Mouse (Mus musculus) limb, embryonic 13.5 days (tissue): ENCODE results near the gene Sox6. TPM values are rescaled to one million over a fixed set of nuclear protein-coding genes. Genes with fewer than 3 reads are reported as not detected.

Experiments
- ATAC-seq: fragments of 200-750 bp; cut with Nextera tagmentation; 2 replicates; pipeline ENCODE4 v1.8.0; 2017; ENCODE audit warnings: low read depth, moderate number of reproducible peaks, moderate TSS enrichment; ENCODE audit not compliant: low FRiP score
- H3K27ac ChIP-seq: fragments of 300-500 bp; sonication (generic); 2 replicates; pipeline ENCODE4 v1.5.1; 2015; ENCODE audit warnings: inconsistent platforms, mild to moderate bottlenecking, moderate library complexity
- H3K27me3 ChIP-seq: fragments of 300-500 bp; sonication (generic); 2 replicates; pipeline ENCODE4 v1.6.1; 2015; ENCODE audit warnings: mild to moderate bottlenecking, inconsistent platforms
- H3K36me3 ChIP-seq: fragments of 300-500 bp; sonication (generic); 2 replicates; pipeline ENCODE4 v1.6.1; 2015; ENCODE audit warnings: inconsistent platforms, mild to moderate bottlenecking, moderate library complexity
- H3K4me1 ChIP-seq: fragments of 300-500 bp; sonication (generic); 2 replicates; pipeline ENCODE4 v1.6.1; 2015; ENCODE audit warnings: inconsistent platforms
- H3K4me2 ChIP-seq: fragments of 300-500 bp; sonication (generic); replicated peaks from 2 replicates; pipeline ENCODE4 v1.6.1; 2015; ENCODE audit warnings: inconsistent platforms, mild to moderate bottlenecking, moderate library complexity
- H3K4me3 ChIP-seq: fragments of 300-500 bp; sonication (generic); 2 replicates; pipeline ENCODE4 v1.5.1; 2015; ENCODE audit warnings: moderate library complexity, mild to moderate bottlenecking, inconsistent platforms
- H3K9ac ChIP-seq: fragments of 300-500 bp; sonication (generic); 2 replicates; pipeline ENCODE4 v1.6.1; 2015; ENCODE audit warnings: mild to moderate bottlenecking, inconsistent platforms
- H3K9me3 ChIP-seq: fragments of 300-500 bp; sonication (generic); 2 replicates; pipeline ENCODE4 v1.6.1; 2016; ENCODE audit warnings: inconsistent platforms
- WGBS: fragments of 180-500 bp; shearing (Covaris S2); methylation state at CpG from one replicate; pipeline ENCODE4 v1.1.7; 2015; 5-methylcytosine and 5-hydroxymethylcytosine counted together
- polyA plus RNA-seq: library from polyadenylated mRNA; unstranded; fragments of >200 nt; fragmentation: Nextera tagmentation; extraction: Ambion mirVana; gene quantifications from 2 replicates; pipeline ENCODE4 v1.2.1, GENCODE M21; 2015

The Sox6 gene
- polyA plus RNA-seq, 1 experiment from 2014 or later = 105 TPM

GRCm38 (mm10) chr7:115844910-115845309 lies 193.7 kb downstream of the Sox6 start:
- ATAC-seq = no peak
- no peaks in the 10 kb centered on the region for H3K4me1 ChIP-seq
- 86% methylated on average over 3 of the region's 3 CpGs for WGBS

GRCm38 (mm10) chr7:115844431-115844830 lies 194.2 kb downstream of the Sox6 start:
- no peaks in the 10 kb centered on the region; the same call in 1 of the 2 replicates for H3K36me3 ChIP-seq
- H3K27me3 ChIP-seq = no peaks in the 10 kb centered on the region
- H3K4me2 ChIP-seq = no peak overlapping the region
- no peak overlapping the region for H3K4me3 ChIP-seq
- ATAC-seq = no peak
- WGBS = 86% methylated on average over 6 of the region's 6 CpGs
- no peak overlapping the region for H3K27ac ChIP-seq
- no peak overlapping the region for H3K9ac ChIP-seq
- H3K4me1 ChIP-seq = no peaks in the 10 kb centered on the region
- no peaks in the 10 kb centered on the region for H3K9me3 ChIP-seq

More at GRCm38 (mm10) chr7:115844910-115845309, 193.7 kb downstream of the Sox6 start:
- no peak overlapping the region for H3K9ac ChIP-seq
- H3K9me3 ChIP-seq = no peaks in the 10 kb centered on the region
- H3K4me2 ChIP-seq = no peak overlapping the region
- H3K27me3 ChIP-seq = no peaks in the 10 kb centered on the region
- no peaks in the 10 kb centered on the region; the same call in 1 of the 2 replicates for H3K36me3 ChIP-seq
- H3K4me3 ChIP-seq = no peak overlapping the region
- H3K27ac ChIP-seq = no peak overlapping the region

DNA sequence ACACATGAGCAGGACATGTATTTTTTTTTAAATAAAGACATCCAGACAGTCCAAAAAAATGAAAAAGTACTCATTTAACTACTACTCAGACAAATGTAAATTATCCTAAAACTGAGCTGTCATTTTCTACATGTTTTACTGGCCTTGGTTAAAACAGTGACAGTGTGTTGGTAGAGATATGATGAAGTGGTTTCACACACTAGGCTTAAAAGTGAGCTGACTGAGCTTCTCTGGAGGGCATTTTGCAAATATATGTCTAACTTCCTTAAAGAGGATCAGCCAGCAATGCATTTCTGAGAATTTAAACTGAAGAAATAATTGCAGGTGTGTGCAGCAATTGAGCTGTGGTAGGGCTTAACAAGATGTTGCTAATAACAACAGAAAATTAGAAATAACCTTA lies 196.3 kb downstream of the Sox6 start:
- no peaks in the 10 kb centered on the region; the same call in 1 of the 2 replicates for H3K36me3 ChIP-seq
- no peak overlapping the region for H3K4me3 ChIP-seq
- no peaks in the 10 kb centered on the region for H3K9me3 ChIP-seq
- H3K9ac ChIP-seq = no peak overlapping the region
- no peak overlapping the region for H3K4me2 ChIP-seq
- ATAC-seq = no peak
- H3K4me1 ChIP-seq = no peaks in the 10 kb centered on the region
- H3K27me3 ChIP-seq = no peaks in the 10 kb centered on the region
- H3K27ac ChIP-seq = no peak overlapping the region

DNA sequence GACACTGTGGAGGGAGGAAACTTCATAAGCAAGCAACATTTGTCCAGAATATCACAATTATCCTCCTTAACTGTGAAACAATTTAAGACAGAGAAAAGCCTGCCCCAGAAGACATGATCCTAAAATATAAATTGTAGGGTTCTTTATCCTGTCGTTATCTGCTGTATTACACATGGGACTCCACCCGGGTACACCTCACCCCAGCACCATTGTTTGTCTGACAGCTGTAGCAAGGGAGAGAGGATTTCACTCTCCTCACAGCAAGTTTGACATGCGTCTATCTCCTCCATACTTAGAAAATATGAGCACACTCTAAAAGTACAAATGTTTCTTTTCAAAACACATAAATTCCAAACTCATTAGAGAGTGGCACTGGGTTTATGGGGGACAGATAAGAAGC lies 198.0 kb downstream of the Sox6 start:
- H3K4me3 ChIP-seq = no peak overlapping the region
- 75% methylated on average over 3 of the region's 3 CpGs for WGBS
- H3K27me3 ChIP-seq = no peaks in the 10 kb centered on the region
- H3K36me3 ChIP-seq = no peaks in the 10 kb centered on the region
- H3K9me3 ChIP-seq = no peaks in the 10 kb centered on the region
- H3K27ac ChIP-seq = no peak overlapping the region
- H3K9ac ChIP-seq = no peak overlapping the region
- ATAC-seq = no peak
- no peak overlapping the region for H3K4me2 ChIP-seq
- no peaks in the 10 kb centered on the region for H3K4me1 ChIP-seq

GRCm38 (mm10) chr7:115835005-115835404 lies 203.6 kb downstream of the Sox6 start:
- no peaks in the 10 kb centered on the region for H3K9me3 ChIP-seq
- no peak overlapping the region for H3K27ac ChIP-seq
- no peak overlapping the region for H3K4me2 ChIP-seq
- no peak for ATAC-seq
- H3K27me3 ChIP-seq = no peaks in the 10 kb centered on the region
- no peak overlapping the region for H3K4me3 ChIP-seq
- H3K4me1 ChIP-seq = peaks cover 21% of the 10 kb centered on the region
- H3K36me3 ChIP-seq = no peaks in the 10 kb centered on the region
- no peak overlapping the region for H3K9ac ChIP-seq
- 70% methylated on average over 3 of the region's 3 CpGs for WGBS

DNA sequence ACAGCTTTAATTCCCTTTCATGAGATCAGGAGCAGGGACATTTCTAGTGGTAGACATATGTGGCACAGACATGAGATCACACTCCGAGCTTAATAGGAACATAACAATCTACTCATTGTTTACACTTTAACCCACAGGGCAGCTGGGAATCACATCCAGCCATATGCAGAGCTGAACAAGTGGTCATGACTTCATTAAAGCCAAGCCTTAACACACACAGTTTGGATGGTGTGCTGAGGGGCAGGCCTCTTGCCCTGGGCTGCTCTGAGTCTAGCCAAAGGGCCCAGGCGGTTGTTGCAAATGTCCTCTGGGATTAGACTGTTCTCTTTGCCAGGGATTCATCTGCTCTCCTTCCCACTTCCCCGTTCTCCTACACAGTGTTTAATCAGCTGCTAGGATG lies 204.9 kb downstream of the Sox6 start:
- Histone ChIP-seq H3K4me1 (peaks cover 25% of the 10 kb centered on the region), H3K27ac (no peak overlapping the region; the same call in 1 of the 2 replicates), H3K36me3 (no peaks in the 10 kb centered on the region), H3K4me2 (no peak overlapping the region), H3K9ac (no peak overlapping the region), H3K9me3 (no peaks in the 10 kb centered on the region), H3K27me3 (no peaks in the 10 kb centered on the region), H3K4me3 (no peak overlapping the region)
- ATAC-seq = no peak
- 54% methylated on average over 3 of the region's 3 CpGs for WGBS

- WGBS = 81% methylated on average over 11 of the region's 11 CpGs
- Histone ChIP-seq H3K27me3 (no peaks in the 10 kb centered on the region), H3K27ac (no peak overlapping the region), H3K4me2 (no peak overlapping the region), H3K9ac (no peak overlapping the region), H3K36me3 (no peaks in the 10 kb centered on the region), H3K4me3 (no peak overlapping the region), H3K4me1 (peaks cover 43% of the 10 kb centered on the region), H3K9me3 (no peaks in the 10 kb centered on the region)
- ATAC-seq = no peak
These were observed 207.4 kb downstream of the Sox6 start for GRCm38 (mm10) chr7:115830938-115831873.

GRCm38 (mm10) chr7:115830366-115830765 lies 208.2 kb downstream of the Sox6 start:
- WGBS = 46% methylated on average over 10 of the region's 10 CpGs
- no peak overlapping the region for H3K4me3 ChIP-seq
- peak overlapping the region; percentile 44; the same call in 1 of the 2 replicates for H3K27ac ChIP-seq
- H3K9ac ChIP-seq = no peak overlapping the region
- H3K4me1 ChIP-seq = peaks cover 51% of the 10 kb centered on the region
- no peaks in the 10 kb centered on the region for H3K36me3 ChIP-seq
- H3K9me3 ChIP-seq = no peaks in the 10 kb centered on the region
- H3K4me2 ChIP-seq = no peak overlapping the region
- no peak for ATAC-seq
- H3K27me3 ChIP-seq = no peaks in the 10 kb centered on the region

DNA sequence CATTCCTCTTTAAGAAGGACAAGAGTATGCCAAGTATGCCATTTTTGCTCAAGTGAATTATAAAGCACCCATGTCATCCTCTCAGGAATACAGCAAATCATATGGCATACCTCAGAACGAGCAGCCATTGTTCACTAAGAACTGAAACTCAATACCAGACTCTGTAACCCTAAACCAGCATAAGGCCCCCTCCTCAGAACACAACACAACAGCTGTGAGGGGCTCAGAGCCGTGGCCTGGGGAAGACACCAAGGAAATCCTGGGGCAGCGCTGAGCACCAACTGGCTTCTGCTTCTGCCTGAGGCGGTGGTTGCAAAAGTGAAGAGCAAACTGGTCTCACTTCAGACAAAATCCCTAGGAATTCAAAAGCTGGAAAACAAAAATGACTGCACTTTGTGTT lies 208.8 kb downstream of the Sox6 start:
- WGBS = 7% methylated on average over 4 of the region's 4 CpGs
- Histone ChIP-seq H3K9me3 (no peaks in the 10 kb centered on the region), H3K27ac (no peak overlapping the region), H3K4me2 (no peak overlapping the region), H3K27me3 (no peaks in the 10 kb centered on the region), H3K36me3 (no peaks in the 10 kb centered on the region), H3K4me1 (peaks cover 57% of the 10 kb centered on the region), H3K4me3 (no peak overlapping the region), H3K9ac (no peak overlapping the region)
- peak; percentile 79 for ATAC-seq

DNA sequence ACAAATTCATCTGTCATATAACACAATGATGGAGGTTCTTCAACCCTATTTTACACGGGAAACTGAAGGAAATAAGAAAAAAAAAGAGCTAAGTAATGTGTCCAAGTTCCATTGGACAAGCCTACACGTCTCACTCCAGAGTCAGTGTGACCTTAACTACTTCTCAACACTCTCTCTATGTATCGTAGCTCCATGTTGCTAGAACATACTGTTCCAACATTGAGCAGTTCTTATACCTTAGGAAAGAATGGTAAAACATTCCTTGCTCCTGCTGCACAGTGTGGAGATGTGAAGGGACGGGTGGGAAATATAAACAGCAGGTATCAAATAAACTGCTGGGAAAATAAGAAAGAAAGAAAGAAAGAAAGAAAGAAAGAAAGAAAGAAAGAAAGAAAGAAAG lies 209.3 kb downstream of the Sox6 start:
- ATAC-seq = no peak
- WGBS = 74% methylated on average over 4 of the region's 4 CpGs

GRCm38 (mm10) chr7:115825295-115825694 lies 213.3 kb downstream of the Sox6 start:
- H3K9ac ChIP-seq = no peak overlapping the region
- no peaks in the 10 kb centered on the region for H3K36me3 ChIP-seq
- ATAC-seq = no peak
- H3K4me2 ChIP-seq = no peak overlapping the region
- WGBS = 69% methylated on average over 3 of the region's 3 CpGs
- peaks cover 56% of the 10 kb centered on the region for H3K4me1 ChIP-seq
- no peaks in the 10 kb centered on the region for H3K9me3 ChIP-seq
- no peaks in the 10 kb centered on the region for H3K27me3 ChIP-seq
- H3K27ac ChIP-seq = peak overlapping the region; percentile 62; the same call in 1 of the 2 replicates
- no peak overlapping the region for H3K4me3 ChIP-seq

More for the DNA sequence above, 209.3 kb downstream of the Sox6 start:
- H3K4me2 ChIP-seq = no peak overlapping the region
- no peaks in the 10 kb centered on the region for H3K9me3 ChIP-seq
- no peak overlapping the region for H3K27ac ChIP-seq
- no peaks in the 10 kb centered on the region for H3K36me3 ChIP-seq
- no peak overlapping the region for H3K9ac ChIP-seq
- no peak overlapping the region for H3K4me3 ChIP-seq
- no peaks in the 10 kb centered on the region for H3K27me3 ChIP-seq
- peaks cover 62% of the 10 kb centered on the region for H3K4me1 ChIP-seq

- Histone ChIP-seq H3K27me3 (no peaks in the 10 kb centered on the region), H3K36me3 (no peaks in the 10 kb centered on the region), H3K4me3 (no peak overlapping the region), H3K4me1 (peaks cover 51% of the 10 kb centered on the region), H3K9ac (no peak overlapping the region), H3K4me2 (peak overlapping the region; percentile 41), H3K9me3 (no peaks in the 10 kb centered on the region), H3K27ac (peak overlapping the region; percentile 62)
- WGBS = 38% methylated on average over 8 of the region's 8 CpGs
- peak; percentile 57 for ATAC-seq
These were observed 213.9 kb downstream of the Sox6 start for GRCm38 (mm10) chr7:115824621-115825256.
